ENCODE assay signal across 7 mouse cellular contexts in genomic region chr15:37007233-37007958, GRCm38 (mm10). TPM values are rescaled to one million over a fixed set of nuclear protein-coding genes. Genes with fewer than 3 reads are reported as not detected.
DNase-seq lines count a peak whose midpoint lies in the region; ATAC-seq and TF ChIP-seq lines count a peak whose summit lies in the region.

Zfp706 (minus strand) TSS chr15:37007773.

- peaks cover 8% of the 10 kb centered on the region for H3K36me3 ChIP-seq in intestine, postnatal 0 days (ENCODE audit: control insufficient read depth, insufficient read depth)
- H3K36me3 ChIP-seq in midbrain, embryonic 12.5 days, result peaks cover 13% of the 10 kb centered on the region
- H3K36me3 ChIP-seq in small intestine, adult 2 months (ENCODE audit: control insufficient read depth, insufficient read depth, low read length), result peaks cover 9% of the 10 kb centered on the region

- TF ChIP-seq CTCF in intestine, postnatal 0 days (IDR thresholded peaks at IDR 0.05; ENCODE audit: low read depth), result 0 out of 2 replicates have a peak, but pooled peaks have one; percentile 3
- TF ChIP-seq CTCF in small intestine, adult 2 months (IDR thresholded peaks at IDR 0.05; ENCODE audit: extremely low read depth, insufficient read length, insufficient replicate concordance, low read depth, low read length), result no peak

- intact Hi-C loops in left cerebral cortex, postnatal 4 days (cut with DNase I), result loop anchor here (2.0 kb wide), 1 partner anchor 213 kb away; no protein-coding TSS in a partner anchor

- H3K4me1 ChIP-seq in intestine, postnatal 0 days (replicated peaks; ENCODE audit: control insufficient read depth, insufficient read depth, low read length), result no peaks in the 10 kb centered on the region
- H3K4me1 ChIP-seq in midbrain, embryonic 12.5 days, result peaks cover 24% of the 10 kb centered on the region
- peaks cover 5% of the 10 kb centered on the region for H3K4me1 ChIP-seq in small intestine, adult 2 months (ENCODE audit: control insufficient read depth, insufficient read depth, insufficient read length, low read length)

- H3K27ac ChIP-seq in intestine, postnatal 0 days (ENCODE audit: low read depth, low read length), result peak within 1 kb of the TSS; percentile 99
- peak within 1 kb of the TSS; percentile 96 for H3K27ac ChIP-seq in midbrain, embryonic 12.5 days (replicated peaks)
- H3K27ac ChIP-seq in small intestine, adult 2 months (ENCODE audit: insufficient read depth, low read depth, low read length), result peak within 1 kb of the TSS; percentile 95

- H3K4me2 ChIP-seq in intestine, postnatal 0 days (replicated peaks; ENCODE audit: low read depth), result peak within 1 kb of the TSS; percentile 80
- H3K4me2 ChIP-seq in midbrain, embryonic 12.5 days (replicated peaks), result peak within 1 kb of the TSS; percentile 67

- DNase-seq in adrenal gland, adult 8-10 months, result peak; percentile 98
- peak; percentile 98 for DNase-seq in embryo, embryonic 9.5 days (ENCODE audit: extremely low spot score)
- DNase-seq in gonadal fat pad, adult 2 months (ENCODE audit: low read depth), result no peak
- peak; percentile 100 for DNase-seq in left cerebral cortex, postnatal 4 days

- peak within 1 kb of the TSS; percentile 96 for H3K9ac ChIP-seq in intestine, postnatal 0 days (ENCODE audit: low read depth, low read length)
- H3K9ac ChIP-seq in midbrain, embryonic 12.5 days (replicated peaks), result peak within 1 kb of the TSS; percentile 97

- WGBS in intestine, postnatal 0 days, result under 1% methylated on average over 77 of the region's 79 CpGs
- under 1% methylated on average over 62 of the region's 79 CpGs for WGBS in midbrain, embryonic 12.5 days
- under 1% methylated on average over 78 of the region's 79 CpGs for WGBS in small intestine, adult 2 months

- H3K9me3 ChIP-seq in intestine, postnatal 0 days (ENCODE audit: control insufficient read depth), result no peaks in the 10 kb centered on the region
- no peaks in the 10 kb centered on the region for H3K9me3 ChIP-seq in midbrain, embryonic 12.5 days

- TF ChIP-seq POLR2A in small intestine, adult 2 months (IDR thresholded peaks at IDR 0.05; ENCODE audit: low read depth, low read length), result peak; percentile 95

- peak within 1 kb of the TSS; percentile 95 for H3K4me3 ChIP-seq in intestine, postnatal 0 days (ENCODE audit: low read depth, low read length)
- H3K4me3 ChIP-seq in midbrain, embryonic 12.5 days, result peak within 1 kb of the TSS; percentile 95
- H3K4me3 ChIP-seq in small intestine, adult 2 months (ENCODE audit: low read depth, low read length), result peak within 1 kb of the TSS; percentile 87

- no peaks in the 10 kb centered on the region for H3K27me3 ChIP-seq in intestine, postnatal 0 days (replicated peaks; ENCODE audit: control insufficient read depth, insufficient read depth, low read length)
- H3K27me3 ChIP-seq in midbrain, embryonic 12.5 days, result no peaks in the 10 kb centered on the region
- H3K27me3 ChIP-seq in small intestine, adult 2 months (ENCODE audit: control insufficient read depth, insufficient read depth, low read length), result no peaks in the 10 kb centered on the region

- ATAC-seq in intestine, postnatal 0 days, result peak; percentile 98
- ATAC-seq in midbrain, embryonic 12.5 days (ENCODE audit: low FRiP score, low read depth), result peak; percentile 100

RNA-seq across cellular contexts. Expression of gene Zfp706, which starts in this region (rescaled TPM):
- 100 to 1,000 TPM; 172 to 234 (median 209) TPM for total RNA-seq in adrenal gland, adult 8-10 months (2022)
- 26.0 and 28.5 TPM in 2 replicates for polyA plus RNA-seq in gonadal fat pad, adult 2 months (2012; rRNA removed)
- polyA plus RNA-seq in intestine, postnatal 0 days (2015; fragmentation: Nextera tagmentation; extraction: Ambion mirVana), result 609 and 618 TPM in 2 replicates
- total RNA-seq in left cerebral cortex, postnatal 4 days (2021), result 100 to 1,000 TPM; 249 to 250 TPM
- 439 and 444 TPM in 2 replicates for polyA plus RNA-seq in midbrain, embryonic 12.5 days (2016; fragmentation: Nextera tagmentation; extraction: Ambion mirVana)
- polyA plus RNA-seq in small intestine, adult 2 months (2012; rRNA removed), result 28.1 and 34.7 TPM in 2 replicates

Comparison
In these comparisons a context has a peak if more than half of its experiments do, and no peak if none do; other contexts are left out.
1. RNA of gene Zfp706 (polyA plus RNA-seq): 609 to 618 TPM in intestine, postnatal 0 days and 439 to 444 TPM in midbrain, embryonic 12.5 days; 28.1 to 34.7 TPM in small intestine, adult 2 months and 26.0 to 28.5 TPM in gonadal fat pad, adult 2 months; every median in the first group is over 10 times any median in the second.
2. Peak in every context shown above with its lines, with median percentiles within 50 percentile points of each other: H3K27ac ChIP-seq and H3K4me3 ChIP-seq.